Mouse (Mus musculus): ENCODE data around the gene Pkd1l2. TPM values are rescaled to one million over a fixed set of nuclear protein-coding genes. Genes with fewer than 3 reads are reported as not detected.

Pkd1l2 gene
- total RNA-seq, 2 experiments from 2014 or later: 0.18 to 0.23 TPM

GRCm38 (mm10) chr8:117022297-117022993, 59.8 kb downstream of the Pkd1l2 start:
- peak; percentile 27; the same call in 1 of the 2 replicates for TF ChIP-seq CTCF (IDR thresholded peaks at IDR 0.05)
- Histone ChIP-seq H3K4me3 (no peak overlapping the region), H3K27ac (no peak overlapping the region)
- intact Hi-C loops (cut with DNase I): no loop called here
- no peak for DNase-seq (ENCODE audit: extremely low spot score in 1 of 2, low spot score in 2 of 2)

- H3K4me3 ChIP-seq: no peak overlapping the region
- DNase-seq (ENCODE audit: extremely low spot score in 1 of 2, low spot score in 2 of 2): peak in 1 of 2 experiments; percentile 20
- intact Hi-C loops (cut with DNase I): no loop called here
- no peak overlapping the region for H3K27ac ChIP-seq
- TF ChIP-seq CTCF (IDR thresholded peaks at IDR 0.05): no peak
Observed at GRCm38 (mm10) chr8:117019323-117020275, 62.6 kb downstream of the Pkd1l2 start.

DNA sequence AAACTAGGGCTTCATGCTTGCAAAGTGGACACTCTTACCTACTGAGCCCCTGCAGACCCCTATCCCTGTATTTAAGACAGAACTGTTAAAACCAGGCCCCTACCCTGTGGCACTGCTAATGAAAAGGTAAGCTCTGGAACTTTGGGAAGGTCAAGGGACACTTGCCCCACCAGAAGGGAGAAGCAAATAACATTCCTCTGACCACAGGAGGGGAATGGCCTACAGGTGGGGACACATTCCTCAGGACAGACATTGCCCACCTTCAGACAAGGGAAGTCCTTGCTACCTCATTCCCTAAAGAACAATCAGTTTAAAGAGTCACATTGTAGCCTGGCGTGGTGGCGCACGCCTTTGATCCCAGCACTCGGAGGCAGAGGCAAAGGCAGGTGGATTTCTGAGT, 64.4 kb downstream of the Pkd1l2 start:
- no peak overlapping the region for H3K4me3 ChIP-seq
- DNase-seq (ENCODE audit: extremely low spot score in 1 of 2, low spot score in 2 of 2): no peak
- H3K27ac ChIP-seq: no peak overlapping the region
- intact Hi-C loops (cut with DNase I): no loop called here
- TF ChIP-seq CTCF (IDR thresholded peaks at IDR 0.05): no peak

DNA sequence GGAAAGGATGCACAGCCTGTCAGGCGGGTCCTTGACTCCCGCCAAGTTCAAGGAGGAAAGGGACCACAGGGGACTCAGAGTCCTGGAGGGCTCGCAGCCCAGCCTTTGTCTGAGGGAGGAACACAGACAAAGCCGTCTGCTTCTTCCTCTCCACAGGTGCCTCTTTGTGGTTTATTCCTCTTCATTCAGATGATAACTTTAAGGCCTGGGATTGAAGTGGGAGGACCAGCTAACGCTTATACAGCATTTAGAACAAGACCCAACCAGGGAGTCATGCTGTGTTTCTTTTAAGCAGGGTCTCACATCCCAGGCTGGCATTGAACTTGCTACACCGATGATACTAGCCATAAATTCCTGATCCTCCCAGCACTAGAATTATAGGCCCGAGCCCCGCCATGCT, 65.2 kb downstream of the Pkd1l2 start:
- DNase-seq (ENCODE audit: extremely low spot score in 1 of 2, low spot score in 2 of 2): no peak
- no peak for TF ChIP-seq CTCF (IDR thresholded peaks at IDR 0.05)
- intact Hi-C loops (cut with DNase I): no loop called here
- Histone ChIP-seq H3K27ac (no peak overlapping the region), H3K4me3 (no peak overlapping the region)

GRCm38 (mm10) chr8:117015670-117016069, 66.6 kb downstream of the Pkd1l2 start:
- Histone ChIP-seq H3K27ac (no peak overlapping the region), H3K4me3 (no peak overlapping the region)
- no peak for DNase-seq (ENCODE audit: extremely low spot score in 1 of 2, low spot score in 2 of 2)
- TF ChIP-seq CTCF (IDR thresholded peaks at IDR 0.05): no peak
- intact Hi-C loops (cut with DNase I): no loop called here

- DNase-seq (ENCODE audit: extremely low spot score in 1 of 2, low spot score in 2 of 2): no peak
- intact Hi-C loops (cut with DNase I): no loop called here
- no peak overlapping the region for H3K27ac ChIP-seq
- no peak for TF ChIP-seq CTCF (IDR thresholded peaks at IDR 0.05)
- H3K4me3 ChIP-seq: no peak overlapping the region
Observed at GRCm38 (mm10) chr8:117011366-117011765, 70.9 kb downstream of the Pkd1l2 start.

DNA sequence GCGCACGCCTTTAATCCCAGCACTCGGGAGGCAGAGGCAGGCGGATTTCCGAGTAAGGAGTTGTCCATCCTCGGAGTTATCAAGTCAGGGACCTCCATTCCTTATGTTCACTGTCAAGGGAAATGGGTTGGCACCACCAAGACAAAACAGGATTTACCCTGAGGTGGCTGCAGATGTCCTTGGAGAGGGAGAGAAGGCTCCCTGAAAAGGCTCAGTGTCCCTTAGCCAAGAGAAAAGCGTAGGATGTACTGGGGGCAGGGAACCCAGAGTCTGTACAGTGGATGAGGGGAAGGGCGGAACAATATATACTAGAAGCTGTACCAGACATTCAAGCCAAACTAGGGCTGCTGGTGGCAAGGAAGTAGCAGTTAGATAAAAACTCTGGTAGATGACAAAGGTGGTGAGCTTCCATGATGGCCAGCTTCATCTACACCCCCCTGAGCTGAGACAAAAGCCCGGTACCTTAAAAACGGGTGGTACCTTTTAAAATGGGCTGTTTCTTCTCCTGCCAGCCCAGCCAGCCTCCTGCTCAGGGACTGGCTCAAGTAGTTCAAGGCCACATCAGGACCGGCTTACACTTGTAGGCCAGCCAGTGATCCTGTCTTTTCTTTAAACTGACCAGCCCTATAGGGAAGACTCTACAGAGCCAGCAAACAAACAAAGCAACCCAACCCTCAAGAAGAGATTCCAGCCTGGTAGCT, 88.1 kb downstream of the Pkd1l2 start:
- no peak for DNase-seq (ENCODE audit: extremely low spot score in 1 of 2, low spot score in 2 of 2)
- TF ChIP-seq CTCF (IDR thresholded peaks at IDR 0.05): no peak
- Histone ChIP-seq H3K4me3 (peak overlapping the region; percentile 80), H3K27ac (no peak overlapping the region)
- intact Hi-C loops (cut with DNase I): loop anchor here (10.0 kb wide), 1 partner anchor 481 kb away; no protein-coding TSS in a partner anchor

DNA sequence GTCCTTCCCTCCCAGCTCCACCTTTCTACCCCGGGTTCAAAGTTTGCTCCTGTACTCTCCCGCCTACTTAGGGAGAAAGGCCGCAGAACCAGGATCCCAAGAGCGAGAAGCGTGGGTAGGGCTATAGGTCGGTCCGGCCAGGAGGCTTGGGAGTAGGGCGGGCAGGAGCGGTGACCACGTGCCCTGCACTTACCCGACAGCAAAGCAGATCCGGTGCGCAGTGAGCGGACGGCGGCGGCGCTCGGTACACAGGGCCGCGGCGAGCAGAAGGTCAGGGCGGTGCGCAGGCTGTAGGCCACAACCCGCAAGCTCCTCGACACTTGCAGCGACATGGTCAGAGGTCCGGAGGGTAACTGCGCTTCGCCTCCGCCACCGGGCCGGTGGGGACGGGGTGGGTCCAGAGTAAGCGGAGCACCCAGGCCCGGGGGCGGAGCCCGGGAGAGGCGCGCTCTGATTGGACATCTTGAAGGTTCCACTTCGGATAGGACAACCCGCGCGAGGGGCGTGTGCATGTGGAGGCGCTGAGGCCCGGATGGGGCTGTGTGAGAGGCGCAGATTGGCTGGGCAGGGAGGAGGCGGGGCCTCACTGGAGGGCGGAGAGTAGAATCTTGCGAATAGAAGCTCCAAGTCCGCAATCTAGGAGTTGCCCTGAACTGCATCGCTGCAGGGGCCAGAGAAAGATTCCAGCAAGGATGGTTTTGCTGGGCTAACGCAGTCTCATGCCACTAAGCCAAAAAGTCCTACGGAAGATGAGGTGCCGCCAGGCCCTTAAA, 89.0 kb downstream of the Pkd1l2 start, which contains the start of gene Gcsh:
Gene Gcsh (minus strand): TSS at position 443 of the 773 bp plus-strand sequence.
- peak; percentile 96 to 98 for DNase-seq (ENCODE audit: extremely low spot score in 1 of 2, low spot score in 2 of 2)
- intact Hi-C loops (cut with DNase I): loop anchor here (10.0 kb wide), 1 partner anchor 482 kb away; no protein-coding TSS in a partner anchor
- no peak for TF ChIP-seq CTCF (IDR thresholded peaks at IDR 0.05)
- Histone ChIP-seq H3K4me3 (peak within 1 kb of the TSS; percentile 80), H3K27ac (peak within 1 kb of the TSS; percentile 80)

- peak overlapping the region; percentile 80; the same call in 1 of the 2 replicates for H3K27ac ChIP-seq
- intact Hi-C loops (cut with DNase I): loop anchor here (10.0 kb wide), 1 partner anchor 482 kb away; no protein-coding TSS in a partner anchor
- peak overlapping the region; percentile 80 for H3K4me3 ChIP-seq
- no peak for DNase-seq (ENCODE audit: extremely low spot score in 1 of 2, low spot score in 2 of 2)
- TF ChIP-seq CTCF (IDR thresholded peaks at IDR 0.05): no peak
Observed at GRCm38 (mm10) chr8:116992176-116992971, 89.9 kb downstream of the Pkd1l2 start.

- no peak for DNase-seq (ENCODE audit: extremely low spot score in 1 of 2, low spot score in 2 of 2)
- intact Hi-C loops (cut with DNase I): loop anchor here (10.0 kb wide), 1 partner anchor 484 kb away; no protein-coding TSS in a partner anchor
- no peak overlapping the region for H3K27ac ChIP-seq
- no peak for TF ChIP-seq CTCF (IDR thresholded peaks at IDR 0.05)
- no peak overlapping the region for H3K4me3 ChIP-seq
Observed at GRCm38 (mm10) chr8:116991241-116991640, 91.0 kb downstream of the Pkd1l2 start.
